Mouse (Mus musculus) heart, postnatal 0 days (tissue): ENCODE data around the gene Tcerg1l. TPM values are rescaled to one million over a fixed set of nuclear protein-coding genes. Genes with fewer than 3 reads are reported as not detected.

Source experiments
- ATAC-seq: fragments of 200-750 bp; cut with Nextera tagmentation; 2 replicates; pipeline ENCODE4 v1.8.0; 2017; ENCODE audit warnings: low read depth, moderate number of reproducible peaks, moderate library complexity; ENCODE audit not compliant: insufficient read depth
- DNase-seq: peaks from one replicate; pipeline ENCODE4 v3.0.0-alpha.2; 2016; ENCODE audit warnings: low spot score
- H3K27ac ChIP-seq: fragments of 300-500 bp; sonication (generic); 2 replicates; pipeline ENCODE4 v1.5.1; 2014; ENCODE audit warnings: low read depth, mild to moderate bottlenecking
- H3K27me3 ChIP-seq: fragments of 300-500 bp; sonication (generic); 2 replicates; pipeline ENCODE4 v1.6.1; 2014; ENCODE audit warnings: low read length, mixed read lengths; ENCODE audit not compliant: control insufficient read depth, insufficient read depth
- H3K36me3 ChIP-seq: fragments of 300-500 bp; sonication (generic); replicated peaks from 2 replicates; pipeline ENCODE4 v1.6.1; 2014; ENCODE audit warnings: low read length, mixed read lengths; ENCODE audit not compliant: control insufficient read depth, insufficient read depth
- H3K4me1 ChIP-seq: fragments of 300-500 bp; sonication (generic); 2 replicates; pipeline ENCODE4 v1.6.1; 2014; ENCODE audit warnings: antibody characterized with exemption; ENCODE audit not compliant: control insufficient read depth, insufficient read depth
- H3K4me2 ChIP-seq: fragments of 300-500 bp; sonication (generic); 2 replicates; pipeline ENCODE4 v1.6.1; 2014; ENCODE audit warnings: low read depth, mild to moderate bottlenecking, low read length, moderate library complexity
- H3K4me3 ChIP-seq: fragments of 300-500 bp; sonication (generic); 2 replicates; pipeline ENCODE4 v1.5.1; 2014; ENCODE audit warnings: low read depth, low read length
- H3K9ac ChIP-seq: fragments of 300-500 bp; sonication (generic); replicated peaks from 2 replicates; pipeline ENCODE4 v1.6.1; 2014; ENCODE audit warnings: low read depth, low read length, mixed read lengths
- H3K9me3 ChIP-seq: fragments of 300-500 bp; sonication (generic); replicated peaks from 2 replicates; pipeline ENCODE4 v1.6.1; 2016; ENCODE audit warnings: low read length; ENCODE audit not compliant: control insufficient read depth
- CTCF ChIP-seq: IDR thresholded peaks from 2 replicates; pipeline ENCODE4 v1.5.1; 2016; ENCODE audit warnings: antibody characterized with exemption, control low read depth, low read depth
- EP300 ChIP-seq: IDR thresholded peaks from 2 replicates; pipeline ENCODE4 v1.6.1; 2016; ENCODE audit warnings: antibody characterized with exemption, low read depth
- WGBS: fragments of 180-500 bp; shearing (Covaris S2); extraction: QIAGEN DNeasy Blood & Tissue Kit; methylation state at CpG from one replicate; pipeline ENCODE4 v1.1.7; 2014; 5-methylcytosine and 5-hydroxymethylcytosine counted together
- polyA plus RNA-seq: library from polyadenylated mRNA; unstranded; fragments of >200 nt; fragmentation: Nextera tagmentation; extraction: Ambion mirVana; gene quantifications from 2 replicates; pipeline ENCODE4 v1.2.1, GENCODE M21; 2015
- total RNA-seq: library from RNA; depleted of rRNA; stranded (reverse); fragments of >200 nt; gene quantifications from 2 replicates; pipeline ENCODE4 v1.2.3, GENCODE M21; 2014; ENCODE audit warnings: low replicate concordance

The Tcerg1l gene
- total and polyA plus RNA-seq, 2 experiments from 2014 or later: not detected

- Histone ChIP-seq H3K27ac (no peak overlapping the region), H3K36me3 (no peaks in the 10 kb centered on the region), H3K9ac (no peak overlapping the region), H3K4me3 (no peak overlapping the region), H3K9me3 (no peaks in the 10 kb centered on the region), H3K4me1 (no peaks in the 10 kb centered on the region), H3K4me2 (no peak overlapping the region), H3K27me3 (no peaks in the 10 kb centered on the region)
- DNase-seq: no peak
- no peak for ATAC-seq
- 64% methylated on average over 3 of the region's 3 CpGs for WGBS
- TF ChIP-seq EP300 (no peak), CTCF (peak; percentile 43)
Measured at GRCm38 (mm10) chr7:138248176-138248575, 149.4 kb downstream of the Tcerg1l start.

DNA sequence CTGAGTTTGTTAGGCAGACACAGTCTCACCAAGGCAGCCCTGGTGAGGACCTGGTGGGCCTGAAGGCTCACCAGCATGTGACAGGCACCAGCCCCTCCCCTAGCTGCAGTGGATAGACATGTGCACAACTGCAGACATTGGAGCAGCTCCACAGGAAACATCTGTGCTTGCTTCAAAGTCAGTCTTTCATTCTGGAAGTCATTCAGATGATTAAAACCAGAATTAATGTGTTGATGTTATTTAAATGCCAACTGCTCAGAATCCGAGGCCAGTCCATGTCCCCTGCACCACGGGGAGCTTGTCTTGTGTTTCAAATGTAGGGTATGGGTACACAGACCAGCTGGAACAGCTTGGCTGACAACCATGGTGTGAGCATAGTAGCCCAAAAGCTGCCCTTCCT lies 150.8 kb downstream of the Tcerg1l start:
- 38% methylated on average over 2 of the region's 2 CpGs for WGBS

DNA sequence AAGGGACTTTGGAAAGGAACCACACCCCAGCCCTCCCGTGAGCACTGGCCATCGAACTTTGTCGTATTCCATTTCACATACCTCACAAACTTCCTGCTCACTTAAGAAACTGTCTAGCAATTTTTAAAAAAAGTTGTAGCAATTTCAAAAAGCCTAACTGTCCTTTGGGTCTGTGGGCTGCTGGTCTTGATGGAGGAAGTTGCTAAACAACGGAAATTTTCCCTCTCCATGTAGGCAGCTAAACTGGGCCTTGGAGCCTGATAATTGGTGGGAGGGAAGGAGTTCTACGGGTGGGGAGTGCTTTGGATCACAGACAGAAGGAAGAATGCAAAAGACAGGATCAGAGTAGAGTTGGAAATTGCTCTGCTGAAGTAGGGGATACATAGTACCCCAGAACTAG lies 155.3 kb downstream of the Tcerg1l start:
- TF ChIP-seq EP300: no peak
- no peak for TF ChIP-seq CTCF
- Histone ChIP-seq H3K4me3 (no peak overlapping the region), H3K9ac (no peak overlapping the region), H3K36me3 (no peaks in the 10 kb centered on the region), H3K9me3 (no peaks in the 10 kb centered on the region), H3K27ac (no peak overlapping the region), H3K27me3 (no peaks in the 10 kb centered on the region), H3K4me2 (no peak overlapping the region), H3K4me1 (no peaks in the 10 kb centered on the region)
- WGBS: 73% methylated on average over 5 of the region's 5 CpGs
- no peak for ATAC-seq
- no peak for DNase-seq

More for the DNA sequence above, 150.8 kb downstream of the Tcerg1l start:
- DNase-seq (no peak), ATAC-seq (no peak)
- no peak overlapping the region for H3K4me3 ChIP-seq
- no peaks in the 10 kb centered on the region for H3K4me1 ChIP-seq
- H3K4me2 ChIP-seq: no peak overlapping the region
- H3K27me3 ChIP-seq: no peaks in the 10 kb centered on the region
- no peaks in the 10 kb centered on the region for H3K36me3 ChIP-seq
- no peak overlapping the region for H3K9ac ChIP-seq
- H3K27ac ChIP-seq: no peak overlapping the region
- no peaks in the 10 kb centered on the region for H3K9me3 ChIP-seq
- TF ChIP-seq EP300: no peak
- no peak for TF ChIP-seq CTCF

DNA sequence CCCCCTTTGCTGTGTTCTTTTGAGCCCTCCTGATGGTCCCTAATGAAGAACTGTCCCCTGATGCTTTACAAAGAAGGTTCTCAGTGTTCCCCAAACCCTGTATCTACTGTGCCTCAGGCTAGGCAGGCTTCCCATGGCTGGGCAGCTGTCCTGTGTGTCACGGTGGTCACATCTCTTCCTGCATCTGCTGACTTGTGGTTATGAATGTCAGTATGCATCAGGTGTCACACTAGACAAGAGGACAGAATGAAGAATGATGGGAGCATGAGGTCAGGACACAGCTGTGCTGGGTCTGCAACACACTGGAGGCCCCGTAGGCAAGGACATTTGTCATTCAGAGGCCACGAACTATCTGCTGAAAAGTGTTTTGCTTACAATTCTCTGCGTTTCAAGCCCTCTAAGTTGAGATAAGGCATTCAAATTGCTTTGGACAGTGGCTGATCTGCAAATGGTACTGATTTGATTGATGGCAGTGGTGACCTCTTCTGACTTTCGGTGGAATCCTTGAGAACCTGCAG lies 159.8 kb downstream of the Tcerg1l start:
- Histone ChIP-seq H3K9ac (no peak overlapping the region), H3K4me3 (no peak overlapping the region), H3K27me3 (no peaks in the 10 kb centered on the region), H3K4me2 (no peak overlapping the region), H3K9me3 (no peaks in the 10 kb centered on the region), H3K36me3 (no peaks in the 10 kb centered on the region), H3K4me1 (no peaks in the 10 kb centered on the region), H3K27ac (no peak overlapping the region)
- TF ChIP-seq CTCF (no peak), EP300 (no peak)
- WGBS: 36% methylated on average over 5 of the region's 5 CpGs
- no peak for DNase-seq
- ATAC-seq: no peak

DNA sequence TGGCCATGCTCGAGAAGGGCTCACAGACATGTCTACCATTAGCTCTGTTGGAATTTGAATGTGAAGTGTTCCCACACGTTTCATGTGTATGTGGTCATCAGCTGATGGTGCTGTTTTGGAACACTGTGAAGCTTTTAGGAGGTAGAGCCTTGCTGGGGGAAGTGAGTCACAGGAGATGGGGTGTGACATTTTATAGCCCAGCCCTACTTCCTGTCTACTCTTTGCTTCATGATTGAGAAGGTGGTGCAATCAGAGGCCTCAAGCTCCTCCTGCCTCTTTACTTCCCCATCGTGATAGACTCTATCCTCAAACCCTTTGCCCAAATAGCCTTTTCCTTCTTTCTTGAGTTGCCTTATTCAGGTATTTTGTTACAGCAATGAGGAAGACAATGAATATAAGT lies 173.3 kb downstream of the Tcerg1l start:
- H3K4me2 ChIP-seq: no peak overlapping the region
- H3K4me3 ChIP-seq: no peak overlapping the region
- H3K4me1 ChIP-seq: no peaks in the 10 kb centered on the region
- no peaks in the 10 kb centered on the region for H3K9me3 ChIP-seq
- WGBS: 57% methylated on average over 3 of the region's 3 CpGs
- H3K36me3 ChIP-seq: no peaks in the 10 kb centered on the region
- DNase-seq (no peak), ATAC-seq (no peak)
- H3K9ac ChIP-seq: no peak overlapping the region
- H3K27ac ChIP-seq: no peak overlapping the region
- no peaks in the 10 kb centered on the region for H3K27me3 ChIP-seq
- no peak for TF ChIP-seq EP300
- TF ChIP-seq CTCF: no peak

DNA sequence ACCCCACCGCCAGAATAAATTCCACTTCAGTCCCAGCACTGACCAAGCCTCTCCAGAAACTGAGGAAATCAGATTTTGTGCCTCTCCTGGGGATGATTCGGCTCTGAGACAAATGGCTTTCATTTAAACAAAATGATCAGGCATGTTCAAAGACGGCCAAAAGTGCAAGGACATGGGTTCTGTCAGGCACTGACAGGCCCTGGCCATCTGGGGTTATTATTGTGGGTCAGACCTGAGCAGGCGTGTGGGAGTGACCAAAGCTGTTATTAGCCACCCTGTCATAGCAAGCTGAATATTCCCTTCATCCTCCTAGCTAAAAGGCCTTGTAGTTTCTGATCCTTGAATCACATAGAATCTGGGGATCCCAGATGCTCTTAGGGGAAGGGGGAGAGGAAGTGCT lies 174.6 kb downstream of the Tcerg1l start:
- ATAC-seq (no peak), DNase-seq (no peak)
- Histone ChIP-seq H3K27ac (no peak overlapping the region), H3K36me3 (no peaks in the 10 kb centered on the region), H3K9ac (no peak overlapping the region), H3K9me3 (no peaks in the 10 kb centered on the region), H3K4me1 (no peaks in the 10 kb centered on the region), H3K4me2 (no peak overlapping the region), H3K27me3 (no peaks in the 10 kb centered on the region), H3K4me3 (no peak overlapping the region)
- 55% methylated on average over 4 of the region's 4 CpGs for WGBS
- TF ChIP-seq CTCF: no peak
- TF ChIP-seq EP300: no peak
